Mouse (Mus musculus) myocyte (in vitro differentiated cells): ENCODE measurements at regions not wholly inside any gene's neighbourhood (a gene's known extent, or its start where the extent isn't known, plus 50 kb on each side); places are given as distances from the start of the nearest gene placed in this dataset.

Experiments
- MYOG ChIP-seq, 3 experiments: IDR thresholded peaks; one replicate each; pipeline ENCODE4 v1.6.1; 2011; ENCODE audit warnings: control low read depth in 2 of 3, low read depth in 2 of 3, mild to moderate bottlenecking in 2 of 3; ENCODE audit not compliant: insufficient read length in 2 of 3, control insufficient read depth in 1 of 3, insufficient read depth in 1 of 3
- POLR2A ChIP-seq: IDR thresholded peaks from one replicate; pipeline ENCODE4 v1.6.1; 2011; ENCODE audit warnings: low read depth, mild to moderate bottlenecking, control low read depth, moderate library complexity; ENCODE audit not compliant: insufficient read length
- SRF ChIP-seq: IDR thresholded peaks from one replicate; pipeline ENCODE4 v1.6.1; 2011; ENCODE audit warnings: low read depth; ENCODE audit not compliant: control insufficient read depth, insufficient read length

DNA sequence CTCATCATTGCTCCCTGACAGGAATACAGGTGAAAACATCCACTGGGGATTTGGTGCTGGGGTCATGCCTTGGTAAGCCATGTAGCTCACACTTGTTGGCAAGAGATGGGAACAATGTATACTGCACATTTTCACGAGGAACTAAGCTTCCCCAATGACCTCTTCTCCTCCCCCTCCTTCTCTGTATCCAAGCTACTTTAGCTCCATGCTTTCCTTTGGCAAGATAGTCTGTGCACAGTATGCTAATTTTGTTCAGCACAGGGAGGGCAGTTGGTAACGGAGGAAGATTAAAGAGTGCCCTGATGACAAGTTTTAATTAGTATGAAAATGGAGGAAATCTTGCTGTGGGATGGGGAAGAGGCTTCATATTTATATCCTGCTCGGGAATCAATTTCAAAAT is 160.9 kb upstream of the Serpine2 start:
- TF ChIP-seq POLR2A (no peak), MYOG (IDR thresholded peaks at IDR 0.05; ENCODE audit: control insufficient read depth in 1 of 3, insufficient read depth in 1 of 3, insufficient read length in 2 of 3, low read depth in 2 of 3) (no peak), SRF (no peak)
